Mouse (Mus musculus): ENCODE results near the gene Dapk3. TPM values are rescaled to one million over a fixed set of nuclear protein-coding genes. Genes with fewer than 3 reads are reported as not detected.

The Dapk3 gene
- total RNA-seq (2015; ENCODE audit: low replicate concordance) (5.0 and 5.4 TPM in 2 replicates), total RNA-seq (2017; ENCODE audit: low replicate concordance) (6.4 and 9.4 TPM in 2 replicates)

DNA sequence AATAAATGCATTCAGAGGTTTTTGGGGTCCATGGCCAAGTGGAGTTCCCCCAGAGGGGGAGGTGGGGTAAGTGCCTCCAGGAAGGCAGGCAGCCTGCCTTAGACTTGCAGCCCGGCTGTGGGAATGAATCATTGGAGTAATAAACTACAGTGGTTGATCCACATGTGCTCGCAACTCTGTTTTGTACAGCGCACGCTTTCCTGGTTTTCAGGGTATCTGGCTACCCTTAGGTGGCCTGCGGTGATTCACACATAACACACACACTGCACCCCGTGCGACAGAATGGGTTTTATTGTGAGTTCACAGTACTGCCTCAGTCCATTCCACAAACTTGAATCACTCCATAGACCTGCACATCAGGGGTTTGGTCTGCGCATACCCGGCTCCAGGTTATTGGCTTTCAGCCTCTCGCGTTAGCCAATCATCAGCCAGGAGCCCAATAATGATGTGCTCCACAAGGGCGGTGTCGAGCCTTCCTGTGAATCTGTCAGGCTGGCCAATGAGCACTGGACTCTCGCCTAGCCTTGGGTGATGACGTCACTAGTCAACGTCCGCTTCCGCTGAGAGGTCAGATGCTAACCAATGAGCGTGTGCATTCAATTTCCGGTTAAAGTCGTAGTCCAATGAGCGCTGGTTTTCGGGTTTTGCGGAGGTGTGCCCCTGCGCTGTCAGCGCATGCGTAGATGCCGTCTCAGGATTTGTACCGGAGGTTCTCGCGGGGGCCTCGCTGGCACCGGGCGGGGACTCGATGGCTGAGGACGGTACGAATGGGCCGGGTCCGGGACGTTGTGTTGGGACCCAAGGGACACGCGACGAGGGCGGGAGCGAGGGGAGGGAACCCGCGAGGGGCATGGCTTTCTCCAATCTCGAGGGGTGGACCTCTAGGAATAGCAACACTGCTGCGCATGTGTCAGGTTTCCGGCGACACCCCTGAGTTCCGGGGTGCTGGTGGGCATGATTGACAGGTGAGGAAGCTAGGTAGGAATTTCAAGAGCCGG is at the start of gene Dapk3:
TSS of gene Dapk3 (plus strand) at position 670 of the 998 bp plus-strand sequence.
- ATAC-seq (replicated peaks; ENCODE audit: low FRiP score, poor library complexity, severe bottlenecking) = peak; percentile 93

DNA sequence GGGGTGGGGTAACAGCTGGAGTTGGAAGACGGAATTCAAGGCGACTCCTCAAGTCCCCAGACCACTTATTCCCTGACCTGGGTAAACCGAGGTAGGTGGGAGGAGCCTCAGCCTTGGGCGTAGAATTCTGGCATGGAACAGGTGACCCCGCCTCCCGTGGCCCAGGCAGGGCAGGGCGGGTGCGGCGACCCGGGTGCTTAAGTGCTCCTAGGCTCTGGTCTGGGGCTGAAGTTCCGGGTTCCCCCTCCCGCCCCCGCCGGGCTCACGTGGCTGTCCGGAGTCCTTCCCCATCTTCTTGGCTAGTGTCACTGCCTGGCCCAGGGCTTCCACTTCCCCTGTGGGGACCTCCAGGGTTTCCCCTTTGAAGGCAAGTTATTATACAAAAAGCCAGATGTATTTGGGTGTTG is 48.6 kb upstream of the Dapk3 start:
- peak; percentile 47 for ATAC-seq (replicated peaks; ENCODE audit: low FRiP score, poor library complexity, severe bottlenecking)

DNA sequence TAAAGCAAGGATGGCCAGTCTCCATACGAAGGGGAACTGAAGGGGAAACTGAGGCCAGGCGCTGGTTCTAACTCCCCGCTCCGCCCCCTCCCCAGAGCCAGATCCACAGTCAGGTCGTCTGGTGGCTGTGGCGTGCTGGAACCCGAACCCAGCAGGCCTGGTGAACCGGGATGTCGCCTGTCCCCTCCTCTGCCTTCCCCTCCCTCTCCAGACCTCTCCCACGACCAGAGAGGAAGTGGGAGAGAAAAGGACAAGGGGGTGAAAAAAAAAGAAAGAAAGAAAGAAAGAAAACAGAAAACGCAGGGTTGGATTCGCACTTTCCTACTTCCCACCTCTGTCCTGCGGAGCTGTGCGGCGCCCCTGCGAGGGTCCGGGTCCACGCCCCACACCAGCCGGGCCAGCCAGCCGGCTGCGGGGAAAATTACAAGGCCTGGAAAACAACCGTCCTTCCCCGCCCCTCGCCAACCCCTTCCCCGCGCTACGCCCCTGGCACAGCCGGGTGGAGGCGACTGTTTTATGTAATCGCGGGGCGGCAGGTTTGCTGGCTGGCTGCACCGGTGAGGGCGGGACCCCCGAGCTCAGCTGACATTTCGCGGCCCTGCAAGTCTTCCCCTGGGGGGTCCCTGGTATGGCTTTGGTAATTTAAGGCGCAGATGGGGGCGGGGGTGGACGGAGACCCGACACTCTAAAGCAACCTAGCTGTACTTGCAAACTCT is 47.7 kb upstream of the Dapk3 start, which contains the start of gene Zbtb7a:
TSS of gene Zbtb7a (plus strand) at position 255 of the 716 bp plus-strand sequence.
- peak; percentile 7; the same call in 1 of the 2 replicates for ATAC-seq (replicated peaks; ENCODE audit: low FRiP score, poor library complexity, severe bottlenecking)

DNA sequence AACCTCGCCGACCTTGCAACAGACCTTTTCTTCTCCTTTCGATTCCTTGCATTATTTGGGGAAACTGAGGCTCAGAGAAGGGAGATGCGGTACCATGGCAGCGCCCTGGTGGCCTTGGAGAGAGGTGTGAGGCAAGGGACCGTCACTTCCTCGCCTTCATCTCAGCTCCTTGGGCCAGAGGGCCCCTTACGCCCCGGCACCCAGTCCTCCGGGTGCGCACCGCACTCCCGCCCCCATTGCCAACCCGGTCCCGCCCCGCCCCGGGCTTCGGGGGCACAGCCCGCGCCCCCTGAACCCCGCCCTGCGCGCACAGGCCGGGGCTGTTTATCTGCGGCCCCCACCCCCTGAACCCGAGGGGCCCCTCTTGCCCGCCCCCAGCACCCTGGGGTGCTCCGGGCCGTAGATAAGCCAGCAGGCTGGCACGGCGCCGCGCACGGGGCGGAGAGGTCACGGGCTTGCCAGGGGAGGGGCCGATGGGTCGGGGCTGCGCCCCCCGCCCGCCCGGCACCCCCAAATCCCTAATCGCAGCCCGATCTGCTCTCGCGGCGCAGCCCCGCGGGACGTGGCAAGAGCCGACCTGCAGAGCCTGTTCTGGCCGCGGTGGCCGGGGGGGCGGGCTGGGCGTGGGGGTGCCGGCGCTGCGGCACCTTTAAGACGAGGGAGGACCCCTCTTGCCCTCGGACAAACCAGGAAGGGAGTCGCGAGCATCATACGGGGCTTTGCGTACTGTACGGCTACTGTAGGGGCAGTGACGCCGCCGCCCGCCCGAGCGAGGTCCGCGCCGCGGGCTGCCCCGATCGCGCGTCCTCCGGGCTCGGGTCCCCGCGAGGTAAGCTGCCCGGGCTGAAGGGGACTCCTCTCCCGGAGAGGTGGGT is 46.7 kb upstream of the Dapk3 start:
- peak; percentile 18 for ATAC-seq (replicated peaks; ENCODE audit: low FRiP score, poor library complexity, severe bottlenecking)

DNA sequence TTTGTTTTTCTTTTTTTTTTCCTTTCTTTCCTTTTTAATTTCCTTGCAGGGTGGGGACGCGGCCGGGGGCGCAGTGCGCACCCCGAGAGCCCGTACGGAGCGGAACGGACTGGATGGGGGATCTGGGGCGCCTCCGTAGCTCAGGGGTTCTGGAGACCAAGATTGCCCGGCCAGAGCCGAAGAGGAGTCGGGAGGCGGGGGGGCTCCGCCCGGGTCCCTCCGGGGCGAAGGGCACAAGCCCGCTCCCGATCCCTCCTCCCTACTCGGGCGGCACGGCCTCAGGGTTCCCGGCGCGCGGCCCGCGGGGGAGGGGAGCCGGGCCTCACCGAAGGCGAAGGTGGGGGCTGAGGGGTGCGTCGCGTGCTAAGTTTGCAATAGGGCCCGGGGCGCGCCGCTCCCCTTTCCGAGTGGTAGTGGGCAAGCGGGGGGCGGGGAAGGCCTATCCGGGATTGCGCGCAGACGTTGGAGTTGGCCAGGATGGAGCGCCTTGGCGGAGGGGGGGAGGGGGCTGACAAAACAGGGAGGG is 46.0 kb upstream of the Dapk3 start:
- no peak for ATAC-seq (replicated peaks; ENCODE audit: low FRiP score, poor library complexity, severe bottlenecking)

DNA sequence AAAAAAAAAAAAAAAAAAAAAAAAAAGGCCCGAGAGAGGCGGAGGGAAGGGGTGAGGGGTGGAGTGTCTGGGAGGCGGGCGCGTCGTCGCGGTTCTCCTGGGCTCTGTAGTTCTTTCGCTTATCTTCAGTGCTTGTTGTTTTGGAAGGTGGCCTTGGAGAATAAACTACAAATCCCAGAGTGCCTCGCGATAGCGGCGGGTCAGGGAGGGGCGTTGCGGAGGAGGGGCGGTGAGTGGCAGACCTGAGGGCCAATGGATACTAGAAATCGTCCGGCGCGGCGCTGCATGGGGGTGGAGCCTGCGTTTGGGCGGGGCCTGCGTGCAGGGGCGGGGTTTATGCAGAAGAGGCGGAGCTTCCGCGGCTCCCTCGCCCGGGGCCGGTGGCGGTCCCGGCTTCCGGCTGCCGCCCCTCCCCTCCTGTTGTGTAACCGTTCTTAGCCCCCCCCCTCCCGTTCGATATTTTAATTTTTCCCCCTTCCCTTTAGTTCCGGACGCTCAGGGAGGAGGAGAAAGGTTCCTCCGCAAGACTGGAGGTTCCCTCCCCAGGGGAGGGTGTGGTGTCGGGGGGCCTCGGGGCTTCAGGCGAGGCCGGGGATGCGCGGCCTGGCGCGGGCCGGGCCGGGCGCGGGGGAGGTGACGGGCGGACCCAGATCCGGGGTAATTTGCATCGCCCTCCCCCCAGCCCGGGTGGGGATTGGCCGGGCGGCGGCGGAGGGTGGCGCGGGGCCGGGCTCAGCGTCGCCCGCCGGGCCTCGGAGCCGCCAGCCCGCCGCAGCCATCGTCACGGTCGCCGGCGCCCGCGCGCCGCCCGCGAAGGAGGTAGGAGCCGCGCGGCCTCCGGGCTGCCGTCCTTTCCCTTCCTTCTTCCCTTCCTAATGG is 45.3 kb upstream of the Dapk3 start:
- peak; percentile 74 for ATAC-seq (replicated peaks; ENCODE audit: low FRiP score, poor library complexity, severe bottlenecking)

DNA sequence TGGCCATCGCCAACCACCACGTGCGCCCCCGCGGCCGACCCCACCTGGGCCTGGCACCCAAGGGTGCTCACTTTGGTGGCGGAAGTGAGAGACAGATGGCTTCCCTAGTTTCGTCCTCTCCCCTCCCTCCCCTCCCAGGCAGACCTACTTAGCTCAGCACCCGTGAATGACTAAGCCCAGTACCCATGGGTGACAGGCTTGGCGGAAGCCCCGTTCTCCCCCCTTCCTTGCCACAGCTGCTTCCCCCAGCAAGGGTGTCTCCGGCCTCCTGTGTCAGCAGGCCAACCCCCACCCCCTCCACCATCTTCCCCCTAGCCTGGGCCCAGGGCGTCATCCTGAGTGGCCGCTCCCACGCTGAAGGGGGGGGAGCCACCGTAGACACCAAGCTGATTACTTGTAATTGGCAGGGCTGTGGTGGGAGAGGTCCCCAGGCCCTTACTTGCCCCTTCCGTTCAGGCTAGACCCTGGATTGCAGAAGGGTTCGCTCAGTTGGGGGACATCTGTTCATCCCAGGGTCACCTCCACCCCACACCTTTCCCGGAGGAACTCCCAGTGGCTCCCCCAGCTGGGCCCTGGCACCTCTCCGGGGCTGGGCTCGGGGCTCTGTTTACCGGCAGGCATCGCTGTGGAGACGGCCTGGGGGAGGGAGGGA is 44.5 kb upstream of the Dapk3 start:
- no peak for ATAC-seq (replicated peaks; ENCODE audit: low FRiP score, poor library complexity, severe bottlenecking)

DNA sequence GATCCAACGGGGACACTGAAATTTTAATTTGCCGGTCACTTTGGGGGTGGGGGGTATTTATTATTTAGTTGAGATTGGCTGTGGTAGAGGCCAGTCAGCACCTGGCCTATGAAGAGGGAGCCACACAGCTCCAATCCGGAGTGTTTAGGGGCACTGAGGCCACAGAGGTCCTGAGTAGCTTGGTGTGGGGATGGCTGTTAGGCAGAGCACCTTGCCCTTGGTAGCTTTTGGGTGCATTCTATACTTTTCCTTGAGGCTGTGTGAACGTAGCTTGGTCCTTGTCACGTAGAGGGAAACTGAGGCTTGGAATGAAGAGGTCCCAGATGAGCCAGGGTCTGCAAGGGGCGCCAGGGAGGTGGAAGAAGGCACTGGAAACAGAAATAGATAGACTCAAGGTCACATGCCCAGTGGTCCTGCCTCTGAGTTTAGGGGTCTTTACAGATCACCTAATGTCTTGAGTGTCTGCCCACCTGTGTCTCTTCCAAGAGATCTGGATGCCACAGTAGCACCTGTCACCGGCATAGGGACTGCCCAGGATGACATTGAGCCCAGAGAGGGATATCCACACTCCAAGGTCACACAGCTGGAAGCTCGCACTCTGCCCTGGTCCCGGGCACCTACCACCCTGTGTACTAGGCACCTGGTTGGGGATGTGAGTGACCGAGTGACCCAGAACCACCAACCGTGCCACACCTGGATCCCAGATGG is 43.8 kb upstream of the Dapk3 start:
- no peak for ATAC-seq (replicated peaks; ENCODE audit: low FRiP score, poor library complexity, severe bottlenecking)

DNA sequence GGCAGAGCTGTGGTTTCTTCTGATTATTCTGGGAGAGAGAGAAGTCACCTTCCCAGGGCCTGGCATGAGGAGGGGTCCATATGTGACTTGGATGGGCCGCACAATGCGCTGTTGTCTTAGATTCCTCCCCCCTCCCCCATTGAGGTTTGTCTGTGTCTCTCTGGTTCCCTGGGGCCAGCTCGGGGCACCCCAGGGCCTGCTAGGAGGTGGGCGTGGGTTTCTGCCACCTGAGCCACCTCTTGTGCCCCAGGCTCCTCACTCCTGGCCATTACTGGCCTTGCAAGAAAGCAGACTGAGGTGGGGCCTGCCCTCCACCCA is 43.3 kb upstream of the Dapk3 start:
- ATAC-seq (replicated peaks; ENCODE audit: low FRiP score, poor library complexity, severe bottlenecking) = no peak

DNA sequence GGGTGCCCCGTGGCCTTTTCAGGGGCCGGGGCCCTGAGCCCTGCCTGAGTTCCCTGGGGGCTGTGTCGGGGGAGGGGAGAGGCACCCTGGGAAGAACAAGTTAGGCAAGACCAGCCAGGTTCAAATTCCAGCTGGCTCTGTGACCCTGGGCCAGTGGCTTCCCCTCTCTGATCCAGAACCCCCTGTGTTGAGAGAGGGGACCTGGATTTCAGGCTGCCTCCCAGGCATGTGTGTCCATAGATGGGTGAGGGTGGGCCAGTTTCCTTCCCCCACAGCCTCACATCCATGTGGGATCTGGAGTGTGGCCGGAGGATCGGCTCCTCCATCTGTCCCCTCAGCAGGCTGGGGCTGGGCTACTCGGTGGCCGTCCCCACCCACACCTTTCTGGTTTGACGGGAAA is 42.8 kb upstream of the Dapk3 start:
- ATAC-seq (replicated peaks; ENCODE audit: low FRiP score, poor library complexity, severe bottlenecking) = no peak

DNA sequence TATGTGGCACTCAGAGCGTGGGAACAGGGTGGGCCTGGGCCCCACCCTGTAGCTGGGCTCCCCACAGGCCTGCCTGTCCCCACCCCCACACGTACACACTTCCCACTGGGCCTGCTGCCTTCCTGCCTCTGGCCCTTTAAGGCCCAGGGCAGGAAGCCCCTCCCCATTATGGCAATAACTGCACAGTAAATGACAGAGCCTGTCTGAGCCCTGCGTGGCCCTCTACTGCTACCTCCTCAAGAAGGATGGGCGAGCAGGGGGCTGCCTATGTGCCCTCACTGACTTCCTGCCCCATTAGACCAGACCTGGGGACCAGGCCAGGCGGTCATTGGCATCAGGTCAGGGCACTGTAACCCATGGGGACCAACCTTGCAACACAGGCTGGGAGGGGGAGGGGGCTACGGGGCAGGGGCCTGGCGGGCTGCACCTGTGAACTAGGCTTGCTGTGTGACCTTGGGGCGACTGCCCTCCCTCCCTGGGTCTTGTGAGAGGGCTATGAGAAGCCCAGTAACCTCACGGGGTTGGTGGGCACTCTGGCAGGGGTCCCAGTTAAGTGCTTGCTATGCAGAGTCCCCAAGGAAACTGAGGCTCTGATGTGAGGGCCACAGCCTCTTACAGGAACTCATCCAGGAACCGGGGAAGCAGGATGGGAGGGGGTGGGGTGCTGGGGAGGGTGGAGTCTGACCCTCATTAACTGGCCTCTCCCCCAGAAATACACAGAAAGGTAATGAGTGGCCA is 41.9 kb upstream of the Dapk3 start:
- no peak for ATAC-seq (replicated peaks; ENCODE audit: low FRiP score, poor library complexity, severe bottlenecking)

DNA sequence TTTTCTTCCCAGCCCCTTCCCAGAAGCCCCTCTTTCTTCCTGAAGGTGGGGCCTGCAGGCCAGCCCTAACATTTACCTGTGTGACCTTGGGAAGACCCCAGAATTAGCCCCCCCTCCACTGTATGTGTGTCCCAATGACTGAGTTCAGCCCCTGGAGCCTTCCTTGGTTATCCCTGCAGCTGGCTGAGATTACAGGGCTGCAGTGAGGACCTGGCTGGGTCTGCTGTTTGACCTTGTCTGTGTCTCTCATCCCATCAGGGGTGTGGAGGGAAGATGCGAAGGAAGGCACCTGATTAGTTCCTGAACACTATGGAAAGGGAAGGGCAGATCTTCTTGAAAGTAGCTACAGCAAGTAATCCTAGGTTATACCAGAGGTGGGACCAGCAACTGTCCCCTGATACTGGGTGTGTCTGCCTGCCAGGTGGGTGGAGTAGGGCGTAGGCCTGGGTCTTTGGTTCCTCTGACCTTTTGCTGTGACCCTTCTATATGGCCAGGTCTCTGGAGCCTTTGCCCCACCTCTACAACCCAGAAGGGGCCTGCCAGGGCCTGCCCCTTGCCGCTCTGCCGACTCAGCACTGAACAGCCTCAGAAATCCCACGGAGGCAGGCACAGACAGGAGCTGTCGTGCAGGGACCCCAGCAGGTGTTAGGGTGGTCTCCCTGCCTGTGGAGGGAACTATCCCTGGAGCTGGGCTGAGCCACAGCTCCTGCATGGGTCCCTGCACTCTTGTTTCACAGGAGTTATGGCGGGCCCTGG is 41.2 kb upstream of the Dapk3 start:
- ATAC-seq (replicated peaks; ENCODE audit: low FRiP score, poor library complexity, severe bottlenecking) = no peak

DNA sequence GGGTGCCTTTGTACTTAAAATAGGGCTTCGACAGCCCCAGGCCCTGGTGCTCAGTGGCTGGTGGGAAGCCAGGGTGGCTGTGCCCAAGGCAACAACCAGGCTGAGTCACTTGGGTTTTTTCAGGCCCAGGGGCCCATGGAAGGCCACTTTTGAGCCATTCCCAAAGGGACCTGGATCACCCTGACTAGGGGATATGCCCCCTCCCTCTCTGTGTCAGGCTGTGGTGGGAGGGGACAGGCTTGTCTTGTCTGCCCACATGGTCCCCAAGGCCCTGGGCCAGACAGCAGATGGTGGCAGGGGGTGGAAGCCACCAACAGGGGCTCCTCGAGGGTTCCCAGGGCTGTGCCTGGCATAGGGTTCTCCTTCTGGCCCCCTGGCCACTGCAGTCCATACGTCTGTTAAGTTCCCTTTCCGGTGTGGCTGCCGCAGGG is 40.2 kb upstream of the Dapk3 start:
- no peak for ATAC-seq (replicated peaks; ENCODE audit: low FRiP score, poor library complexity, severe bottlenecking)

DNA sequence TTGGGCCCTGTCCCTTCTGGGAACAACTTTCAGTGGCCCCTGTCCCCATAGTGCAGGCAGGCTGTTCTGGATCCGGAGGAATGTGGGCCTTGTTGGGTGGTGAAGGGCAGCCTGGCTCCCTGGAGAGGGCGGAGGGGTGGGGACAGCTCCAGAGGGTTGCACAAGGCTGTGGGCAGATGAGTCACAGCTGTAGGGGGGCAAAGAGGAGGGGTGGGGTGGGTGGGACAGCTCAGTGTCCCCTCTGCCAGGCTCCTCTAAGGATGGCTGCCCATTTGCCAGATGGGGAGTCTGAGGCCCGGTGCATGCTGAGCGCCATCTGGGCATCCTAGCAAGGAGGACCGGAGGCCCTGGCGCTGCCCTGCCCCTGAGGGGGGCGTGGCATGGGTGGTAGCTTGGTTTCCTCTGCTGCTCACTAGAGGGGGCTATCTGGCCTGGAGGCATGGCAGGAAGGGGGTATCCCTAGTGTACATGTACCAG is 39.6 kb upstream of the Dapk3 start:
- no peak for ATAC-seq (replicated peaks; ENCODE audit: low FRiP score, poor library complexity, severe bottlenecking)

DNA sequence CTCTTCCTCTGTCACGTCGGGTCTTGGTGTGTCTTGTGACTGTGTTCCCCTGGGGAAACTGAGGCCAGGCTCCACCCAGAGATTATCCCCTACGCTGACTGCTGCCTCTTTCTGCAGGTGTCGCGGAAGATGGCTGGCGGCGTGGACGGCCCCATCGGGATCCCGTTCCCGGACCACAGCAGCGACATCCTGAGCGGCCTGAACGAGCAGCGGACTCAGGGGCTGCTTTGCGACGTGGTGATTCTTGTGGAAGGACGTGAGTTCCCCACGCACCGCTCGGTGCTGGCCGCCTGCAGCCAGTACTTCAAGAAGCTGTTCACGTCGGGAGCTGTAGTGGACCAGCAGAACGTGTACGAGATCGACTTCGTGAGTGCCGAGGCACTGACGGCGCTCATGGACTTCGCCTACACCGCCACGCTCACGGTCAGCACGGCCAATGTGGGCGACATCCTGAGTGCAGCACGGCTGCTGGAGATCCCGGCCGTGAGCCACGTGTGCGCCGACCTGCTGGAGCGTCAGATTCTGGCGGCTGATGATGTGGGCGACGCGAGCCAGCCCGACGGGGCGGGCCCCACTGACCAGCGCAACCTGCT is 38.9 kb upstream of the Dapk3 start:
- ATAC-seq (replicated peaks; ENCODE audit: low FRiP score, poor library complexity, severe bottlenecking) = no peak

DNA sequence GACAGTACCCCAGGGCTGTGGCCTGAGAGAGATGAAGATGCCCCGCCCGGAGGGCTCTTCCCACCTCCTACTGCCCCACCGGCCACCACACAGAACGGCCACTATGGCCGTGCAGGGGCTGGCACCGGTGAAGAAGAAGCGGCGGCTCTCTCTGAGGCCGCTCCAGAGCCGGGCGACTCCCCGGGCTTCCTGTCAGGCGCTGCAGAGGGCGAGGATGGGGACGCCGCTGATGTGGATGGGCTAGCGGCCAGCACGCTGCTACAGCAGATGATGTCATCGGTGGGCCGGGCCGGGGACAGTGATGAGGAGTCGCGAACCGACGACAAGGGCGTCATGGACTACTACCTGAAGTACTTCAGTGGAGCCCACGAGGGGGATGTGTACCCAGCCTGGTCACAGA is 38.1 kb upstream of the Dapk3 start:
- ATAC-seq (replicated peaks; ENCODE audit: low FRiP score, poor library complexity, severe bottlenecking) = no peak

Measured in erythroid progenitor cell, adult 5-6 weeks (primary cell).